Mouse (Mus musculus) left cerebral cortex, postnatal 36 days (tissue): ENCODE data around the gene Ankrd55. TPM values are rescaled to one million over a fixed set of nuclear protein-coding genes. Genes with fewer than 3 reads are reported as not detected.

ENCODE experiments used
- DNase-seq, 2 experiments: peaks; one replicate each; pipeline ENCODE4 v3.0.0; 2021 to 2022; ENCODE audit warnings: low spot score in 2 of 2, mixed read lengths in 1 of 2
- intact Hi-C: fragments of 180-260 bp; cut with DNase I; formaldehyde crosslinking; loops from one replicate; pipeline ENCODE4 v1.15.1; 2025
- total RNA-seq, 2 experiments: library from RNA; stranded (reverse); gene quantifications; 2 replicates each; pipeline ENCODE4 v1.2.3; 2021

The Ankrd55 gene
- total RNA-seq, 2 experiments from 2014 or later = 3.5 to 4.8 TPM

DNA sequence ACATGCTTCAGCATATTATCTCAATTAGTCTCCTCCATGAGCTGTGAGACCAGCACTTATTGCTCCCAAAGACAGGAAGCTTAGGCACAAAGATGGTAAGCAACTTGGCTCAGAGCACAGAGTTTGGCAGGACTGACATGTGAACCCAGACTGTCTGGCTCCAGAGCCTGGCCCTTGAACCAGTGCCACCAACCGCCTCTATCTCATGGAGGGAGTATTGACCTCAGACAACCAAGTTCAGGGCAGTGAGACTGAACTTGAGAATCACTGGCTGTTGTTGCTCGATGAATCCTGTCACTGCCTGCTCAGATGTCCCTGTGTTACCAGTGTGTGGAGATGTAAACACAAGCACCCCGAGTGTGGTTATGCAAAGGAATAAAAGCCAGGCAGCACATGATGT, 47.3 kb downstream of the Ankrd55 start:
- intact Hi-C loops = no loop called here
- DNase-seq = no peak

GRCm38 (mm10) chr13:112337146-112337545, 48.9 kb downstream of the Ankrd55 start:
- no peak for DNase-seq
- intact Hi-C loops = no loop called here

GRCm38 (mm10) chr13:112340205-112340604, 52.0 kb downstream of the Ankrd55 start:
- no peak for DNase-seq
- intact Hi-C loops = no loop called here

- no peak for DNase-seq
- intact Hi-C loops = no loop called here
Observed at GRCm38 (mm10) chr13:112340761-112341160, 52.5 kb downstream of the Ankrd55 start.

GRCm38 (mm10) chr13:112342971-112343627, 54.8 kb downstream of the Ankrd55 start:
- intact Hi-C loops = no loop called here
- no peak for DNase-seq

DNA sequence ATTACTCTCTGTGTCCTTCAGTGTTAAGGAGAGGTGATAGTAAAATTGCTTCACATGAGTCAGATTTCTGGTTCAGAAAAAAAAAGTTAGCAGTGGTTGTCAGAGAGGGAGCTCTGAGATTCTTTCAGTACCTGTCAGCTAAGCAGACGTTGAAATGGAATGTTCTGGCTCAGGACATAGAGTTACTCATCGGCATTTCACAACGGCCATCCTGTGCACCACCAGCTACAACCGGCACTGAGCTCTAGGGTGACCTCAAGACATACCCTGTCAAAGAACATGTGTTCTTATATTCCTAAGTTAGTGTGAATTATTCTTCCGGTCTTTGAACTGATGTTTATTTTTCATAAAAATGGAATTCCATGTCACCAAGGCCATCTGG, 55.4 kb downstream of the Ankrd55 start:
- intact Hi-C loops = no loop called here
- DNase-seq = no peak

GRCm38 (mm10) chr13:112344270-112344864, 56.1 kb downstream of the Ankrd55 start:
- intact Hi-C loops = no loop called here
- no peak for DNase-seq

- no peak for DNase-seq
Observed at GRCm38 (mm10) chr13:112345542-112345941, 57.3 kb downstream of the Ankrd55 start.

GRCm38 (mm10) chr13:112346031-112346430, 57.8 kb downstream of the Ankrd55 start:
- intact Hi-C loops = no loop called here
- DNase-seq = no peak

More at GRCm38 (mm10) chr13:112345542-112345941, 57.3 kb downstream of the Ankrd55 start:
- intact Hi-C loops = no loop called here

DNA sequence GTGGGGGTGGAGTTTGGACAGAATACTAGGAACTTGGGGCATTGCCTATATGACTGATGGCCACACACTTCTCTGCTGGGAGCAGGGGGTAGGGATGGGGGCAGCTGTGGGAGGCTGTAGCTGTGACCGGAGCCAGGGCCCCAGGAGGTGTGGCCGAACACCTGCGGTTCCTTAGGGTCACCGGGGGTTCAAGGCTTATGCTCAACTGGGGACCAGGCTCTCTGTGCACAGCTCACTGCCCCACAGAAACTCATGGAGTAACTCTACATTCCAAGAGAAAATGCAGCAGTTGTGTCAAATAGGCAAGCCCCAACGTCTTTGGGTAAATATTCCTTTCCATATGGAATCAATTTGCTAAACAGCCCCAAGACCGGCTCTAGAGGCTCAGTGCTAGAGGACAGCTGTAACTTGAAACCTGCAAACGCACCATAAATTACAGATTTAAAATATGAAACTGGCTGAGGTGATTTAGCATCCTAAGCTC, 58.5 kb downstream of the Ankrd55 start:
- intact Hi-C loops = no loop called here

DNA sequence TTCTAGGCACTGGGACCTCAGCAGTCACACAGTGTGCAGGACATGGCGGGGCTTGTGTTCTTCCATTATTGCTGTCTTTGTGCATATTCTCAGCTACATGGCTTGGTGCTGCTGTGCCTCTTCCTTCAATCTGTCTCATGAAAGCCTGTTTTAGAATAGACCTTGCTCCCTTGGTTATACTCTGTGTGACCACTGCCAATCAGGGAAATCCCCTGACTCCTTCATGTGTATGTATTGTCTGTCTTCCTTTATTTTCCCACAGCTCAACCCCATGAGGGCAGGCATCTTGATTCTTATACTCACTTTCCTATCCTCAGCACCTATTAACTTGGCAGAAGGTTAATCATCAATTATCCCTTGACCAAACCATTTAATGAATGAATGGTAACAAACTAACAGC, 60.0 kb downstream of the Ankrd55 start:
- DNase-seq = no peak
- intact Hi-C loops = no loop called here

More for the DNA sequence above, 58.5 kb downstream of the Ankrd55 start:
- DNase-seq = no peak

- no peak for DNase-seq
- intact Hi-C loops = no loop called here
Observed at GRCm38 (mm10) chr13:112348896-112349484, 60.7 kb downstream of the Ankrd55 start.

GRCm38 (mm10) chr13:112349500-112349899, 61.2 kb downstream of the Ankrd55 start:
- intact Hi-C loops = no loop called here
- DNase-seq = no peak

- intact Hi-C loops = no loop called here
Observed at GRCm38 (mm10) chr13:112351943-112352342, 63.7 kb downstream of the Ankrd55 start.

GRCm38 (mm10) chr13:112354109-112354867, 66.0 kb downstream of the Ankrd55 start:
- no peak for DNase-seq
- intact Hi-C loops = no loop called here

More at GRCm38 (mm10) chr13:112351943-112352342, 63.7 kb downstream of the Ankrd55 start:
- DNase-seq = no peak

DNA sequence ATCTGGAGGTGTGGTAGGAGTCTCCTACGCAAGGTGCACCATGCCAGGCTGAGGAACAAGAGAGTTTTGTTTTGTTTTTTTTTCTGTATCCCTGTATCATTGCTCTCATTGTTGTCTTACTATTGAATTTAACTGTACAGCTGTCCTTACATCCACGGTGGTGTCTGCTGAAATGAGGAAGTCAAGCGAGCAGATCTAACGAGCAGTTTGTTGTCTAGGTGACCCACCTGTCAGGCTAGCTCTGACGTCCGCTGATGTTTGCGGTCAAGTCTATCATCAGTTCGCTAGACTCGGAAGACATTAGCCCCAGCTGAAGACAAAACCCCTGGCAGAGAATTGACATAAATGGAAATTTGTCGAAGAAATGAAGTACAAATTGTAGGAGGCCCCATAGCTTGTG, 66.7 kb downstream of the Ankrd55 start:
- intact Hi-C loops = no loop called here
- DNase-seq = no peak

GRCm38 (mm10) chr13:112355794-112356486, 67.7 kb downstream of the Ankrd55 start:
- intact Hi-C loops = no loop called here
- DNase-seq = no peak

GRCm38 (mm10) chr13:112361575-112361974, 73.3 kb downstream of the Ankrd55 start:
- intact Hi-C loops = no loop called here
- DNase-seq = no peak

GRCm38 (mm10) chr13:112363218-112363617, 75.0 kb downstream of the Ankrd55 start:
- no peak for DNase-seq

GRCm38 (mm10) chr13:112363746-112364145, 75.5 kb downstream of the Ankrd55 start:
- intact Hi-C loops = no loop called here

More at GRCm38 (mm10) chr13:112363218-112363617, 75.0 kb downstream of the Ankrd55 start:
- intact Hi-C loops = no loop called here

More at GRCm38 (mm10) chr13:112363746-112364145, 75.5 kb downstream of the Ankrd55 start:
- DNase-seq = no peak
